Mouse (Mus musculus): Measurements from ENCODE around the gene Stac2.

Stac2 gene

DNA sequence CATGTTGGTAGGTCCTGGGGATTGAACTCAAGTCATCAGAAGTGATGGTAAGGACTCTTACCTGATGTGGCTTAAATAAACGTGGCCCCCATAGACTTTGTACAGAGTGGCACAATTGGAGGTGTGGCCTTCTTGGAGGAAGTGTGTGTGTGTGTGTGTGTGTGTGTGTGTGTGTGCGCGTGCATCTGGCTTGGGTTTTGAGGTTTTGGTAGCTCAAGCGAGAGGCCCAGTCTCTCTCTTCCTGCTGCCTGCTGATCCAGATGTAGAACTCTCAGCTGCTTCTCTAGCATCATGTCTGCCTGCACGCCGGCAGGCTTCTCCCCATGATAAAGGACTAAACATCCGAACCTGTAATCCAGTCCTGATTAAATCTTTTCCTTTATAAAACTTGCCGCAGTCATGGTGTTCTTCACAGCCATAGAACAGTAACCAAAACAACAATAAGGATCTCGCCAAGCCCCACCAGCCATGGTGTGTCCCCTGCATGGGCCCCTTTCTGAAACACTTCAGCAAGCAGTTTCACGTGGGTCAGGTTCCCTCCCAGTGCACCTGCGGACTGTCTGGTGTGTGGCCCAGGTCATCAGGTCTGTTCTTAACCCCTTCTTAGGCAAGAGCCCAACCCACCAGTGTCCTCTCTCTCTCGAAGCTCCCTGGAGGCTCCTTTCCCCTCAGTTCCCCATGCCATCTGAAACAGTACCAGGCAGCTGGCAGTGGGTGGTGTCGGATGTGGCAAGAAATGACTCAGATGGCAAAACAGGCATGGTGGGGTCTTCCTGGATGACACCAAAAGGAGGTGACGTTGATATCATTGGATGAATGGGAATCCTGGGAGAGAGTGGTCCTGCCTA, 3.4 kb downstream of the Stac2 start:
- DNase-seq, result no peak

DNA sequence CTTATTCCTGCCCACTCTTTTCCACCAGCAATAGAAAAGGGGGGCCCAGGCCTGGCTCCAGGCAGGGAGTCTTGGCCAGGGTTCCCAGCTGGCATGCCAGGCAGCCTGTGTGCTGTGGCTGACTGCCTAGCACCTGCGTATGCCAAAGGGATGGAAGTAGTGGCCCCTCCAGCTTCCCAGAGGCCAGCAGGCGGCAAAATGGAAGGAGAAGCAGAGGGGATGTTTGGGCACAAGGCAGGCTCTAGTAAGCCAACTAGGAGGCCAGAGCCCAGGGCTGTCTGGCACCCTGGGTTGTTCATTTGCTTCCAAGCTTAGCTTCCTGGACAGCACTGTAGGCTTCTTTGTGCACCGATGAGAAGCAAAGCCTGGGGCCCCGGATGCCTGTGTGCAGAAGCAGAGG, 5.5 kb downstream of the Stac2 start:
- DNase-seq, result no peak

DNA sequence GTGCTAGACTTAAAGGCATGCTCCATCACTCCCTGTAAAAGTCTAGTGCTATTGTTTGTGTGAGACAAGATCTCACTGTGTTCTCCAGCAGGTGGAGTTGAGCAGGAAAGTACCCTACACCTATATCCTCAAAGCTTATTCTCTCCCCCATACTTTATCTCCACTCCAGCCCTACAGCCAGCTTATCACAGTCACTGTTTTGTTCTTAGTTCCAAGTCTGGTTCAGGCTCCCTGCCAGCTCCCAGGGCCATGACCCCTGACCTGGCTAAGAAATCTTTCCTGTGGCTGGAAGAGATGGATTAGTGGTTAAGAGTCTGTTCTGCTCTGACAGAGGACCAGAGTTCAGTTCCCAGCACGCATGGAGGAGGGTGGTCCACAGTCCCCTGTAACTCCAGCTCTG, 6.8 kb downstream of the Stac2 start:
- no peak for DNase-seq

DNA sequence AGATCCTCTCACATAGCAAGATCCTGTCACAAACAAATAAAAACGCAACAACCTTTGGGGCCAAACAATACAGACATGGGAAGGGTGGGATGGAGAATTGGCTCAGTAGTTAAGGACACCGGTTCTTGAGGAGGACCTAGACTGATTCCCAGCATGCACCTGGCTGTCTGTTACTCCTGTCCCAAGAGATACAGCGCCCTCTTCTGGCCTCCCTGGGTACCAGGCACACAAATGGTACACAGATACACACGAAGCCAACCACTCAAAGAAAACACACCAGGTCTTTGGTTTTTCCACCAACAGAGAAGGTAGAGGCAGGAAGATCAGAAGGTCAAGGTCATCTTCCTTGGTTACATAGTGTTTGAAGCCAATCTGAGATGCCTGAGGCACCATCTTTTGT, 7.7 kb downstream of the Stac2 start:
- no peak for DNase-seq

DNA sequence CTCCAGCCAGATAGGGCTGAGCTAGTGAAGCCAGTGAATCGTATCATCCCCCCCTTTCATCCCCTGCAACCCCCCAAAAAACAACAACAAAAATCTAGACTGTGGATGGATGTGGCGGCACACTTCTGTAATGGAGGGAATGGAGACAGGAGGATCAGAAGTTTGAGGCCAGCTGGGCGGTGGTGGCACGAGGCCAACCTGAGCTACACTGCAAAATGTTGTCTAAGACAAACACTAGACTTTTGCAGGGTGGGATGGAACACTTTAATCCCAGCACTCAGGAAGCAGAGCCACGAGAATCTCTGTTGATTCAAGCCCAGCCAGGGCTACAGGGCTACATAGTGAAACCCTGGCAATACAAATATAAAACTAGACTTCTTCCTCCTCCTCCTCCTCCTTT, 9.2 kb downstream of the Stac2 start:
- no peak for DNase-seq

DNA sequence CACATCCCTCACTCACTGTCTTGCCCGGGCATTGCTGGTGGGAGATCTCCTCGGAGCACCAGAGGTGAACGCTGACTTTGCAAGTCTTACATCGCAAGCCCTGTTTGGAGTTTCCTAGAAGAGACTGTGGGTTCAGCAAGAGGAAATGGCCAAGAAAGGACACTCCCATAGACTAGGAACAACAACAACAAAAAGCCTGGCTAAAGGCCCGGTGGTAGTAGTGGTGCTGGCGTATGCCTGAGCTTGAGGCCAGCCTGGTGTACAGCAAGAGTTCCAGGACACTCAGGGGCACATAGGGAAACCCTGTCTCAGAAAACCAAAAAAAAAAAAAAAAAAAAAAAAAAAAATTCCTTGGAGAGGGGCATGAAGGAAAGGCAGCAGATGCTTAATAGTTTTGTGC, 10.5 kb downstream of the Stac2 start:
- DNase-seq, result no peak

DNA sequence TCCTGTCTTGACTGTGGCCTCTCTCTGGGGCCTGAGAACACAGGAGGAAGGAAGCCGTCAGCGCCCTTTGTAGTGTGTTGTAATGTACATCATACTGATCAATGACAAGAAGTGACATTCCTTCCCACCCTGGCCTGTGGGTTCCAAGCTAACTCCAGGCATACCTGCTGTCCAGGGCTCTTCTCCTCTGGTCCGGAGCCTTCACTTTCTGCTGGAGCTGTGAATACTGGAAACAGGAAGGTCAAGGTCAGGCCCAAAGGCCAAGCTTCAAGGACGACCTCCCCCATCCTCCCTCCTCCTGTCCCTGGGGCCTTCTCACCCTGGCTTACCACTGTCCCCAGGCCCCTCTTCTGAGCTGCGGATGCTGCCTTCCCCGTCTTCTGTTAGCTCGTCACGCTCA, 12.3 kb downstream of the Stac2 start:
- no peak for DNase-seq

DNA sequence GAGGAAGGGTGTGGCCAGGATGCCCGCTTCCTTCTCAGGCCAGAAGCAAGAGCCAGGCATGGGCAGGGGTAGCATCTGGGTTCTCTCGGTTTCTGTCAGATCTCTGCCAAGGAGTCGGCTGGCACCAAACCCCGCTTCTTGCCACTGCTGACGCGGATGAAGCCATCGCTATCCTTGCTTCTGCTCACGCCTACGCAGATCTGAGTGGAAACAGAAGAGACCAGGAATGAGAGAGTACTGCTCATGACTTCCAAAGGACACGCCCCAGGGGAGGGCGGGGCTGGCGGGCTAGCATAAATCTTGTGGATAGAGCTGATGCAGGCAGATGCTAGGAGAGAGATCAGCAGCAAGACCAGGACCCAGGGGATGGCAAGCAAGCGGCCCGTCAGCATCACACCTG, 15.4 kb downstream of the Stac2 start:
- DNase-seq, result no peak

DNA sequence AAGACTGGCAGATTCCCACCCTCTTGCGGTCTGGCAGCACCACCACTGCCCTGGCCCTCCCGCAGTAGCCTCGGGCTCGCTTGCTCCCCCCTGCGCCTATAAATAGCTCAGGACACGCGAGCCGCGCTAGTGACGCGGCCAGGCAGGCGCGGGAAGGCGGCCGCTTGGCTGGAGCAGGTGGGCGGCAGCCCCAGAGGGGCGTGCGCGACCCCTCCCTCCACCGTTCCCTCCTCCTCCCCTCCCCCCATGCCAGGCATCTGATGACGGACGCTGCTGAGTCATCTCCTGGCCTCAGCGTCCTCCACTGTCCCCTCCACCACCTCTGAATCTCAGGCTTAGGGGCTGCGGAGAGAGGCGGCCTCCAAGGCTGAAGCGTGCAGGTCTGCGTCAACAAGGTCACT, 17.3 kb downstream of the Stac2 start:
- no peak for DNase-seq

DNA sequence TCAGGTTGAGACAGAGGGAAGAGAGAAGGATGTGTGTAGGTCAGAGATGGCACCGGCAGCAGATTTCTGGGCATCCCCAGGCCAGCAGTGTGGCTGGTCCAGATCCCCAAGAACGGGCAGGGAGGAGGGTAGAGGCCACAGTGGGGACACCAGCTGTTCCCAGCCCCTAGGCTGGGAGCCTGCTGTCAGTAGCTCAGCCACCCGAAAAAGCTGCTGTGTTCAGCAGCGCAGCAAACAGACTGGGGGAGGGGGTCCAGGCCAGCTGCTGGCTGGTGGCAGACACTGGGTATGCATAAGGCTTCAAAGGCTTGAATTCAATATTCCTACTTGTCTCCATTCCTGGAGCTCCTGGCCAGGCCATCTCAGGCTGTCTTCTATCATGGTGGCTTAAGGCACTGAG, 18.4 kb downstream of the Stac2 start:
- DNase-seq, result no peak

DNA sequence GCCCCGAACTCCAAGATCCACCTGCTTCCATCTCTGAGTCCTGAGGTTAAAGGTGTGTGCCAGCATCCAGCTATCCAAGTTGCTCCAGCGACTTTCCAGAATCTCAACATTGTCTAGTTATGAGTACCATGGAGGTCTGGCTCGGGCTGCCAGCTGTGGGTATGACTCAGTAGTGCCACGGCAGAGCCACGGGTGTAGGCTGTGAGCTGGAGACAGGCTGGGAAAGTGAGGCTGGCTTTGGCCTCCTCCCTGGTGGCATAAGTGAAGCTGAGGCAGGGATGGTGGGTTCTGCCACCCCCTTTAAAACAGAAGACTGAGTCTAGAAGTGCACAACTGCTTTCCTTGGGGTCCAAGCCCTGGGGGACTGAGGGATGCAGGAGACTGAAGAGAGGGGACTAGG, 19.2 kb downstream of the Stac2 start:
- no peak for DNase-seq

DNA sequence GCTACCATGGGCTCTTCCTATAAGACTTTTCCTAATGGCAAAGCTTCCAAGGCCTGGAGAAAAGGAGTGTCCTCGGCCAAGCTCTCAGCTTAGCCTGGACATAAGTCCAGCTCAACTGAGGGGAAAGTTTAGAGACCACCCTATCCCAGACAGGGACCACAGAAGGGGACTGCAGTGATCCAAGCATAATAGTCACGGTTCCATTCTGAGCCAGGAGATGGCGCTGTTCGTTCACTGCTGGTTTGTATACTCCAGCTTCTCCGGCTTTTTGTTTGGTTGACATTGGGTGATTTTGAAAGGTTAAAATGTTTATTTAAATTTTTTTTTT, 21.9 kb downstream of the Stac2 start:
- DNase-seq, result peak; percentile 40 to 81

DNA sequence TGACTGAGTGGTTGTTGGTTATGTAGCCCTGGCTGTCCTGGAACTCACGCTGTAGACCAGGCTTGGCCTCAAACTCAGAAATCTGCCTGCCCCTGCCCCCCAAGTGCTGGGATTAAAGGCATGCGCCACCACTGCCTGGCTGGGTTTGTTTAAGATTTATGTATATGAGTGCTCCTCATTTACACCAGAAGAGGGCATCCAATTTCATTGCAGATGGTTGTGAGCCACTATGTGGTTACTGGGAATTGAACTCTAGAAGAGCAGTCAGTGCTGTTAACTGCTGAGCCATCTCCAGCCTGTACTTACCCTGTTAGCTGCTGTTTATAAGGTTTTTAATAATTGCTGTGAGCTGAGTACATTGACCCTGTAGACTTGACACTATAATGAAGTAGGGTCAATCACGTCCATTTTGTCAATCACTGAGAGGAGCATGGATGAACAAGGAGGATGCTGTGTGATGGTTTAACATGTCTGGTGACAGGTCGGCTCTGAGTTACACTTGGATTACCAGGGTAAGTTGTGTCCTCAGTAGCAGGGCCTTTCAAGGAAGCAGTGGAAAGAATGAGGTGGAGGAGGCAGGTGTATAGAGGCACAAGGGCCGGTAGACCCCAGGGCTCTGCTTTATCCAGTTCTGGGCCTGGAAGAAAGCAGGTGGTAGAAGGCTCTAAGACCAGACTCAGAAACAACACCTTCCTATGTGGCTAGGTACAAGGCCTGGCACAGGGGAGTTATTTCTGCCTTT, 22.4 kb downstream of the Stac2 start:
- no peak for DNase-seq

DNA sequence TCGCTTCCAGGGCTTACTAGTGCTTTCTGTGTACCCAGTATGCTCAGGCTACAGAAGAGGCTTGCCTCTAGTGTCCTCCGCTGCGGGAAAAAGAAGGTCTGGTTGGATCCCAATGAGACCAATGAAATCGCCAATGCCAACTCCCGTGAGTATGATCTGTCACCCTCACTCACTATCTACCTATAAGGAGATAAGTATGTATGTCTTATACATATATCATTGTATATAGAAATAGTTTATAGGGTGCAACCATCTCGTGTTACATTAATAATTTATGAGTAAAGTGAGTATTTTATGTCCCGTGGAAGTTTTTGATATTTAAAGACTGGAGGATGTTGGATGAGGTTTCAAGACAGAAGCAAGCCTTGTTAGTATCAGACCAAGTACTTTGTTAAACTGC, 25.5 kb downstream of the Stac2 start:
- no peak for DNase-seq

DNA sequence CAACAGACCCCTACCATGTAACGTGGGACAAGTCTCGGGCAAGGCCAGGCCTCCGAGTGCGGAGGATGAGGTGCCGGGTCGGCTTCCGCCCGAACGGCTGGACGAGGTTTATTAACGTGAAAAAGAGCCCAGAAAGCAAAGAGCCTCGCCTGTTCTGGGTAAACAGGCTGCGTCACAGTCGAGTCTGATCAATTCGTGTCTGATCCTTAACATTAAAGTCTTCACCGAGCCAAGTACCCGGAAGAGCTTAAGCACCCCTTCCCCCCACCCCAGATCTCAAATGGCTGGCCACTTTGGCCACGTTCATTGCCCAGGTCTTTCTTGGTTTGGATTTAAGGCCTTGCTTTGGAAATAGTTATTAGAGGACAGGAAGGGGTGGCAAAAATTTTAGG, 26.0 kb downstream of the Stac2 start:
- no peak for DNase-seq

DNA sequence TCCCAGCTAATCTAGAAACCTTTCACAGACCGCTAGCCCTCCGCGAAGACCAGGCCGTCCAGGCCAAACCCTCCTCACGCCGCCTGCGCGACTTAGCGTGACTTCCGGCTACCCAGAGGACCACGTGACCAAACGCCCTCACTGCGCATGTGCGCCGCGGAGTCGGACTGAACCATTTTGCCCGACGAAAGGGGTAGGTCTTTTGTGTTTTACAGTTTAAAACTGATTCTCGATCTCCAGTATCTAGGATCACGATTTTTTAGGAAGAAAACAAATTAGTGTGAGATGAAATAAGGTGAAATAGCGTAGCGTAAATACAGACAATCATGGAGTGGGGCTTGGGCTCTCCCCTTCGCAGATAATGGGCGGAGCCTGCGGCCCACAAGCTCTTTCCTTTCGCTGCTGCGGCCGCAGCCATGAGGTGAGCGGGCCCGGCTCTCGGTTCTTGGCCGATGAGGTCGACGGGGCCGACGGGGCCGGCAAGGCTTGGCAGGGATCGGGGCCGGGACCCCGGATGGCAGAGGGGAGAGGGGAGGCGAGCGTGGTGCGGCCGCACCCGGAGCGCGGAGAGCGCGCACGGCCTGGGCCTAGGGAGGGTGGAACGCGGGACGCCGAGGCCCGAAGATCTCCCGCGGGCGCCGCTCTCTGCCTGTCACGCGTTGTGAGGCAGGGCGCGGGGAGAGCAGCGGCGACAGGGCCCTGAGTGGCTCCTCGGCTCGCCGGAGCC, 26.5 kb downstream of the Stac2 start, which contains the start of gene Rpl19:
Gene Rpl19 (plus strand): TSS at position 141 of the 727 bp plus-strand sequence.
- peak; percentile 89 to 92 for DNase-seq

DNA sequence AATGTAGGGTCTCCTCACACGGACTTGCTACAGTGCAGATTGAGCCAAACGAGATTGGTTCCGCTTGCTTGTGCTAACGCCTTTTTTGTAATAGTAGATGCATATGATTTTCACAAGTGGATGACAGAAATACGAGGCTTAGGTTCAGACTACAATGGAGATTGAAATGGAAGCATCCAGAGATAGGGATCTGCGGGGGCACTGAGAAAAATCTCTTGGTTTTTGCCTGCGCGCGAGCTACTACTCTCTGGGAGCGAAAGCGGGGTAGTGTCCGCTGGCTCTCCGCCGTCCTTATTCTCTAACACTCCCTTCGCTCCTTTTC, 27.1 kb downstream of the Stac2 start:
- DNase-seq, result no peak

DNA sequence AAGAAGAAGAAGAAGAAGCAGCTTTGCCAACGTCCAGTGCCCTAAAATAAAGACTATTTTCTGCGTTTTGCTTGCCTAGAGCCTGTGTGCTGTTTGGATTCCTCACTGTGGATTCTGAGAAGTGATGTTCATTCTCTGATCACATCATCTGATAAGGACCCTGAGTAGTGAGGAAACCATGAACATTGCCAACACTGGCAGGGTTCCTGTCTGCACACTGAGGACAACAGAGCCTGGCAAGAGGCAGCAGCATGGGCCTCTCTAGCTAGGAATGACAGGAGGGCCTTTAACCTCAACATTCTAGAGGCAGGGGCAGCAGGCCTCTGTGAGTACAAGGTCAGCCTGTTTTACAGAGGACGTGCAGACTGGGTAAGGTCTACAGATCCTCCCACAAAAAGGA, 28.7 kb downstream of the Stac2 start:
- no peak for DNase-seq

DNA sequence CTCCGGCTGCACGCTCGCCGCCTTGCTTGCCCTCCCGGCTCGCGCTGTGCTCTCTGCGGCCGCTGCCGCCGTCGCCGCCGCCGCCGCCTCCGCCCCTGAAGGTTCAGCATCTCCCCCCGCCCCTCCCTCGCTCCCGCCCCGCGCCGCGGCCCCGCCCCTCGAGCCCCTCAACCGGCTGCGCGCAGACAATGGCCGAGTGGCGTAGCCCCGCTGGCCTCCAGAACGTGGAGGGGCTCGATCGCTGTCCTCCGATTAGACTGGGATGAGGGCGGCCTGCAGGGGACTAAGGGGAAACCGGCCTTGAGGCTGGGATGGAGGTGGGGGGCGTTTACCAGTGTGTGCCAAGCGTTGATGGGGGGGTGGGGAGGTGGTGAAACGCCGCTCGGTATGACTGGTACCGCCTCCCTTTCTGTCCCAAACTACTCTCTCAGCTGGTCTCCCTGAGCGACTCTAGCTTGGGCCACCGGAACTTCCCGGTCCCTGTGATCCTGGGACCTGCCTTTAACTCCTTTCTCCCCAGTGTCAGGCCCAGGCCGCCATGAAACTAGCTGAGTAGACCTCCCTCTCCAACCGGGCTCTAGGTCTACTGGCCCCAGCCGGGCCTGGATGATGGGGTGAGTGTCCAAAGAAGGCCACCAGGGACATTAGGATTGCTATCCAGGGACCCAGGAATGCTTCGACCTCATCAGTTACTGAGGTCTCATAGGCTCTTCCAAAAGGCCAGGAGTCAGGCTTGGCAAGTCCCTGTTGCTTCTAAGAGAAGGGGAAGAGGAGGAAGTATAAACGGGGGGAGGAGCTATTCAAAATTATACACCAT, 30.5 kb downstream of the Stac2 start, which contains the start of gene Cacnb1:
Gene Cacnb1 (minus strand): TSS at position 480 of the 817 bp plus-strand sequence.
- DNase-seq, result peak in 1 of 2 experiments; percentile 37

DNA sequence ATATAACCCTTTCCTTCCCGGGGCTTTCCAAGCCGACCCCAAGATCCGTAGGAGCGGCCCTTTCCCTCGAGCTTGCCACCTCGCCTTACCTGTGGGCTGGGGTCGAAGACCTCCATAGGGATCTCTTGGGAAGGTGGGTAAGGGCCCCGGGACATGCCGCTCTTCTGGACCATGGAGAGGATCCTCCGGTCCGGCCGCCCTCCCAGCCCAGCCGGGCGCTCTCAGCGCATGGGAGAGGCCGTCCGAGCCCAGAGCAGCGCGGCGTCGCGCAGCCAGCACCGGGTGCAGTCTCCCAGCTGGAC, 31.1 kb downstream of the Stac2 start:
- no peak for DNase-seq

DNA sequence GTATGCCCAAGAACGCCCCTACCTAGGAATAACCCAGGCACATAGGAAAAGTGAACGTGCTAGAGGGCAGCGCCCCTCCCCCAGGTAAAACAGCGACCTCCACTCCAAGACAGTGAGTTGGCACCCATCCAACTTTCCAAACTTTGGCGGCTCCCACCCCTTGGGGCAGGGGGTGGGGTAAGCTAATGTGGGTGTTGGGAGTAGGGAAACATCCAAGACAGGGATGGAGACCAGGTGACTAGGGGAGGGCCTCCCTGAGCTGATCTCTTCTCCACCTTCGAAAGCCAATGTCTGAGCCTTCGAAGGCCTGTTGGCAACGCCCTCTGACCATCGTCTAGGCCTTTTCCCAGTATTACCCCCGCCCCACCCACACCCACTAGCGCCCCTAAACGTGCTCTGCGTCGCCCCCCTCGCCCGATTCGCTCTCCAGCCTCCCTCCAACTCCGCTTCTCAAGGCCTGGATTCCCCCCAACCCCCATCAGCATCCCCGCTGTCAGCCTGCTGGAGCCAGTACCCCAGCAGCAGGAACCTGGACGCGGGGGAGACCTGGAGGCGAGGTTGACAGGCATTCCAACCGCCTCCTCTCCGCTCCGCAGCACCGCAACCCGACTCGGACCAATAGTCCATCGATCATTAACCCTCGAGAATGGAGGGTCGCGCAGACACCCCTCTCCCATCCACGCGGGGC, 31.6 kb downstream of the Stac2 start:
- no peak for DNase-seq

DNA sequence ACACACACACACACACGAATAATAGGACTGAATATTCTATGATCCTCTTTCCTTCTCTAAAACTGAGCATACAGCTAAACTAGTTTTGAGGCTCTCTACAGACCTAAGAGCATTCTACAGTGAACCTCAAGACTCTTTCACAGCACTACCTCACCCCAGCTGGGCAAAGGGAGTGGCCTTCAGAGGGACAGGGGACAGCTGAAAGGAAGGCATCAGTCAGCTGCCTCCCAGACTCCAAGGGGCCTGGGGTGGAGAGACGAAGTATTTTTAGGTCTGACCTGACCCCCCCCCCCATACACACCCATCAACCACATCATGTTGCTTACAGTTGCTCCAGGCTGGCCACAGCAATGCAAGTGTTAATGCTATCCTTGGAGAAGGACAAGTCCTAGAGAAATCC, 32.1 kb downstream of the Stac2 start:
- DNase-seq, result no peak

DNA sequence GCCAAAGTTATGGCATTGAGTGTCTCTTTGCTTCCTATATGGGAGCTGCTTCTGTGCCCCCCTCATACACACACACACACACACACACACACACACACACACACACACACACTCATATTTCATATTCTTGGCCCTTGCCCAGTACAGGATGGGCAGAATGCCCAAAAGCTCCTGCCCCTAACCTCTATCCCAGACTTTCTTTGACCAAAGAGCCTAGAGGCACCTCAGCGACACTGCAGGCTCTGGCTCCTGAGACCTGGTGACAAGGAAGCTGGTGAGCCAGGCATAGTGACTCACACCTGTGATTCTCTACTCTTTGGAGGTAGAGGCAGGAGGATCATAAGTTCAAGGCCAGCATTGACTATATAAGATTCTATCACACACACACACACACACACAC, 32.6 kb downstream of the Stac2 start:
- no peak for DNase-seq
